Mouse (Mus musculus): ENCODE results near the gene Exo5. TPM values are rescaled to one million over a fixed set of nuclear protein-coding genes. Genes with fewer than 3 reads are reported as not detected.

Gene Exo5
- 3.0 and 4.6 TPM in 2 replicates for polyA plus RNA-seq (2012; rRNA removed; ENCODE audit: low replicate concordance)

GRCm38 (mm10) chr4:120924554-120925299, at the start of gene Exo5:
TSS of gene Exo5 (minus strand) at chr4:120925017.

GRCm38 (mm10) chr4:120951428-120951973, 26.7 kb upstream of the Exo5 start, which contains the start of gene Zfp69:
TSS of gene Zfp69 (minus strand) at chr4:120951699.

Other genes with a start within 250 kb of the Exo5 start
- gene Kcnq4, start 176.4 kb downstream of the Exo5 start, polyA plus RNA-seq (2012; rRNA removed; ENCODE audit: low replicate concordance) = 18.7 and 22.7 TPM in 2 replicates
- gene Nfyc, start 93.4 kb downstream of the Exo5 start, polyA plus RNA-seq (2012; rRNA removed; ENCODE audit: low replicate concordance) = 147 and 239 TPM in 2 replicates
- gene Rims3, start 70.2 kb downstream of the Exo5 start, polyA plus RNA-seq (2012; rRNA removed; ENCODE audit: low replicate concordance) = 0.76 and 1.0 TPM in 2 replicates
- 1.9 and 2.2 TPM in 2 replicates for gene Zfp69, start 26.7 kb upstream of the Exo5 start, polyA plus RNA-seq (2012; rRNA removed; ENCODE audit: low replicate concordance)
- 39.2 and 49.0 TPM in 2 replicates for gene Smap2, start 92.2 kb upstream of the Exo5 start, polyA plus RNA-seq (2012; rRNA removed; ENCODE audit: low replicate concordance)
- 1.3 and 3.6 TPM in 2 replicates for gene Col9a2, start 114.4 kb upstream of the Exo5 start, polyA plus RNA-seq (2012; rRNA removed; ENCODE audit: low replicate concordance)
- 15.7 and 27.5 TPM in 2 replicates for gene Zmpste24, start 173.2 kb upstream of the Exo5 start, polyA plus RNA-seq (2012; rRNA removed; ENCODE audit: low replicate concordance)
- gene Tmco2, start 184.2 kb upstream of the Exo5 start, polyA plus RNA-seq (2012; rRNA removed; ENCODE audit: low replicate concordance) = not detected in 2 replicates

All from mammary gland, adult 2 months (tissue).